Mouse (Mus musculus) forebrain, embryonic 14.5 days (tissue): Measurements from ENCODE around the gene Gkap1. TPM values are rescaled to one million over a fixed set of nuclear protein-coding genes. Genes with fewer than 3 reads are reported as not detected.

Experiments used
- ATAC-seq: fragments of 200-750 bp; cut with Nextera tagmentation; 2 replicates; pipeline ENCODE4 v1.8.0; 2017; ENCODE audit warnings: mild to moderate bottlenecking, moderate library complexity
- DNase-seq: peaks from one replicate; pipeline ENCODE4 v3.0.0-alpha.2; 2015; ENCODE audit warnings: low spot score
- H3K27ac ChIP-seq: fragments of 300-500 bp; sonication (generic); 2 replicates; pipeline ENCODE4 v1.5.1; 2014; ENCODE audit warnings: low read depth, mild to moderate bottlenecking, control low read depth, low read length, moderate library complexity
- H3K27me3 ChIP-seq: fragments of 300-500 bp; sonication (generic); replicated peaks from 2 replicates; pipeline ENCODE4 v1.6.1; 2014; ENCODE audit warnings: low read length, control low read depth, mixed read lengths; ENCODE audit not compliant: control insufficient read depth, insufficient read depth
- H3K36me3 ChIP-seq: fragments of 300-500 bp; sonication (generic); 2 replicates; pipeline ENCODE4 v1.6.1; 2014; ENCODE audit warnings: low read length, control low read depth; ENCODE audit not compliant: control insufficient read depth, insufficient read depth
- H3K4me1 ChIP-seq: fragments of 300-500 bp; sonication (generic); 2 replicates; pipeline ENCODE4 v1.6.1; 2014; ENCODE audit warnings: antibody characterized with exemption, low read length, control low read depth; ENCODE audit not compliant: control insufficient read depth, insufficient read depth
- H3K4me2 ChIP-seq: fragments of 300-500 bp; sonication (generic); 2 replicates; pipeline ENCODE4 v1.6.1; 2014; ENCODE audit warnings: mild to moderate bottlenecking, control low read depth, low read length
- H3K4me3 ChIP-seq: fragments of 300-500 bp; sonication (generic); 2 replicates; pipeline ENCODE4 v1.5.1; 2014; ENCODE audit warnings: low read depth, low read length, control low read depth
- H3K9ac ChIP-seq: fragments of 300-500 bp; sonication (generic); 2 replicates; pipeline ENCODE4 v1.6.1; 2014; ENCODE audit warnings: mild to moderate bottlenecking, low read length, control low read depth, moderate library complexity
- H3K9me3 ChIP-seq: fragments of 300-500 bp; sonication (generic); replicated peaks from 2 replicates; pipeline ENCODE4 v1.6.1; 2016; ENCODE audit warnings: low read length, control low read depth, mixed read lengths; ENCODE audit not compliant: control insufficient read depth
- WGBS: fragments of 180-500 bp; shearing (Covaris S2); extraction: QIAGEN DNeasy Blood & Tissue Kit; methylation state at CpG from one replicate; pipeline ENCODE4 v1.1.7; 2014; 5-methylcytosine and 5-hydroxymethylcytosine counted together
- polyA plus RNA-seq: library from polyadenylated mRNA; unstranded; fragments of >200 nt; fragmentation: Nextera tagmentation; extraction: Ambion mirVana; gene quantifications from 2 replicates; pipeline ENCODE4 v1.2.1, GENCODE M21; 2014

Gene Gkap1
- polyA plus RNA-seq, 1 experiment from 2014 or later: 24.2 TPM

DNA sequence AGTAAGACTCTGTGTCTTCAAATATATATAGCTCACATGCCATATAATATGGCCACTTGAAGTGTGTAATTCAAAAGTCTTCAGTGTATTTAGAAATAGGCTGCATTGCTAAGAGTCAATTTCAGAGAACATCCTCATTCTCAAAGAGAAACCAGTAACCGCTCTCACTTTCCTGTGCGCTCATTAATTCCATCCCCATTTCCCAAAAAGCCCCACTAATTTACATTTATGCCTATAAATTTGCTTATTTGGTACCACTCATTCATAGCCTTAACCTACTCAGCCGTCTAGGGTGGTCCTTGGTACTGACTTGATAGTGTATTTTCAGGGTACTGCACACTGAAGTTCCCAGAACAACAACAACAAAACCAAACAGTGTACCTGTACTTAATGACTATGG lies 73.6 kb downstream of the Gkap1 start:
- WGBS: 93% methylated on average over 3 of the region's 3 CpGs
- H3K4me1 ChIP-seq: no peaks in the 10 kb centered on the region
- no peak overlapping the region for H3K4me2 ChIP-seq
- no peak overlapping the region for H3K27ac ChIP-seq
- ATAC-seq: no peak
- no peak overlapping the region for H3K9ac ChIP-seq
- peaks cover 10% of the 10 kb centered on the region for H3K36me3 ChIP-seq
- H3K9me3 ChIP-seq: no peaks in the 10 kb centered on the region
- DNase-seq: no peak
- H3K4me3 ChIP-seq: no peak overlapping the region
- no peaks in the 10 kb centered on the region for H3K27me3 ChIP-seq

DNA sequence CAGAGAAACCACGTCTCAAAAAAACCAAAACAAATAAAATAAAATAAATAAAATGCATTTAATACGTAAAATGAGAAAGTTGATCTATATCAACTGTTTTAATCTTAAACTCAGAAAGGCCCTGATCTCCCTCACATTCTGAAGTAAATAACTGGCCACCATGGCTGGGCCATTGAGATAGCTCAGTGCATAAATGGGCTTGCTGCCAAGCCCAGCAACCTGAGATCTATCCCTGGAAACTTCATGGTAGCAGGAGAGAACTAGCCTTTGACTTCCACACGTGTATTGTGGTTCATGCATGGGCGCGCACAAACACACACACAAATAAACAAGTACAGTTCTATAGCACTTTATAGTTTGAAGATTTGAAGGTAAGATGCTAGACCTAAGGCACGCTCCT lies 74.2 kb downstream of the Gkap1 start:
- WGBS: 91% methylated on average over 6 of the region's 6 CpGs
- H3K27ac ChIP-seq: no peak overlapping the region
- no peak overlapping the region for H3K4me3 ChIP-seq
- H3K9me3 ChIP-seq: no peaks in the 10 kb centered on the region
- H3K9ac ChIP-seq: no peak overlapping the region
- H3K36me3 ChIP-seq: peaks cover 12% of the 10 kb centered on the region
- DNase-seq (no peak), ATAC-seq (no peak)
- H3K4me1 ChIP-seq: no peaks in the 10 kb centered on the region
- no peaks in the 10 kb centered on the region for H3K27me3 ChIP-seq
- H3K4me2 ChIP-seq: no peak overlapping the region

DNA sequence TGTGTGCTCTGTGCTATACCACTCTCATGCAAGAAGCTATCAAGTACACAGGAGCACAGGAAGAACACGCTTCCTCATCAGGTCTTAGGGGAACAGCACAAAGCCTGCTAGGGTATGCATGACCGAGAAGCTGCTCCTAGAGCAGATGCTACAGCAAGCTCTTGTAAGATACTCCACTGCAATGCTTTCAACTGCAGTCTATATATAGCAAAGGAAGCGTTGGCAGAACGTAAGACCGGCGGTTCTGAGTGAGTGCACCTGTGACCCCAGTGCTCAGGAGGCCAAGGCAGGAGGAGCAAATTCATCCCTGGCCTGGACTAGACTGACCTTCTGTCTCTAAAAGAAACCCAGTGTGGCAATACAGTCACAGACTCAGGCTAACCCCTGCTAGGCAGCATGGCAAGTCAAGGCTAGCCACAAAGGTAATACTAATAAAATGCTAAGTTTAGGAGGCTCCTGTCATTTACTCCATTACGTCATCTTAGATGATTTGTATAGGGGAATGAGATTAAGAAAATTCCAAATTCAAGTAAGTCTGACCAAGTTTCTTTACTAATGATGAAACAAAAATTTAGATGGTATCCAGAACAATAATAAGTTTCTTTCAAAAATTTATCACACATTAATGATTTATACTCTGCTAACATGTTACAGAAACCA lies 77.4 kb downstream of the Gkap1 start:
- 96% methylated on average over 7 of the region's 7 CpGs for WGBS
- peaks cover 29% of the 10 kb centered on the region for H3K36me3 ChIP-seq
- no peaks in the 10 kb centered on the region for H3K9me3 ChIP-seq
- H3K27me3 ChIP-seq: no peaks in the 10 kb centered on the region
- ATAC-seq: no peak
- H3K9ac ChIP-seq: no peak overlapping the region
- H3K27ac ChIP-seq: no peak overlapping the region
- no peaks in the 10 kb centered on the region for H3K4me1 ChIP-seq
- H3K4me2 ChIP-seq: no peak overlapping the region
- DNase-seq: no peak
- no peak overlapping the region for H3K4me3 ChIP-seq

DNA sequence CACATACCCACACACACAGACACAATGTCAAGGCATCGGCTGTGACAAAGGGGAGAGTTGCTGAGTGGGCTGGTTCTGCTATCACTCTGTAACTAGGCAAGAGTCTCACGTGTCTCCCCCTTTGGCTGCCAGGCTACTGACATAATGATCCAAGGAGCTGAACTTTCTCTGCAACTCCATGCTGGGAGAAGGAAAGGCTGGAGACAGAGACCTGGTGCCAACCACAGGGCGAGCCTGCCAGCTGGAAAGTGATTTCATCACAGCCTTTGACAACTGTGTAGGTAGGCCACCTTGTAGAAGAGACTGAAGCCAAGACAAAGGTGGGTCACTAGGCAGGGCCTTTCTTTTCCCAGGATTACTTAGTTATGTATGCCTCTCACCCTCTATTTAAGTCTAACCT lies 78.3 kb downstream of the Gkap1 start:
- Histone ChIP-seq H3K27ac (no peak overlapping the region), H3K27me3 (no peaks in the 10 kb centered on the region), H3K36me3 (peaks cover 37% of the 10 kb centered on the region), H3K4me2 (no peak overlapping the region), H3K9ac (no peak overlapping the region), H3K9me3 (no peaks in the 10 kb centered on the region), H3K4me1 (no peaks in the 10 kb centered on the region), H3K4me3 (no peak overlapping the region)
- no peak for DNase-seq
- ATAC-seq: no peak
- 76% methylated on average over 3 of the region's 3 CpGs for WGBS

DNA sequence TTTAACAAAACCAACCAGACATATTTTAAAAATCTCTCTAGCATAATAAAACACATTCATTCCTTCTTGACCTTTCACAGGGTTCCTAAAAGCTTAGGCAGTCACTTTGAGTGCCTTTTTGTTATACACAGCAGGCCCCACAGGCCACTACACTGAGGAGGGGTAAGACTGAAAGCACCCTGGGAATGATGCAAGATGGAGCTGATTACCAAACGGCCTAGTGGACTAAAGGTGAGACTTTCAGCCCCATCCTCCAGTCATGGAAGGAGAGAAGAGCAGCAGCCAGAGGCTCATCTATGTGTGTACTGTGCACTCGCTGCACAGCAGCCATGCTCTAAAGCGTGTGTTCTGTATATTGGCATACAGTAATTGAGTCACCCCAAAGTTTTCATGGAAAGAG lies 80.6 kb downstream of the Gkap1 start:
- WGBS: 79% methylated on average over 3 of the region's 3 CpGs
- ATAC-seq (no peak), DNase-seq (no peak)
- Histone ChIP-seq H3K27ac (no peak overlapping the region), H3K4me2 (no peak overlapping the region), H3K27me3 (no peaks in the 10 kb centered on the region), H3K4me1 (no peaks in the 10 kb centered on the region), H3K4me3 (no peak overlapping the region), H3K9ac (no peak overlapping the region), H3K36me3 (peaks cover 57% of the 10 kb centered on the region), H3K9me3 (no peaks in the 10 kb centered on the region)

DNA sequence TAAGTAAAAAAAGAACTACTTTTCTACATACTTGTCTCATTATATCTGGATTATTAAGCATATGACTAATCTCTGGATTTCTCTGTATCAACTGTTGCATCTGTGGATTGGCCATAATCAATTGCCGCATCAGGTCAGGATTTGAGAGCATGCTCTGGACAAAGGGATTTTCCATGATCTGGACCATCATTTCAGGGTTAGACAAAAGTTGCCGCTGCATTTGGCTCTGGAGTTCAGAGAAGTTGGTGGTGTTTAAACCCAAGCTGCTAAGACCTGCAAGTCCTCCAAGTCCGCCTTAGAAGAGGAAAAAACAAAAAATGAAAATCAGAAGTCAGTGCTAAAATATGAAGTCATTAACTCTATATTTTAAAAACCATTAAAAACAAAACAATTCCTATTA lies 82.3 kb downstream of the Gkap1 start:
- H3K4me1 ChIP-seq: no peaks in the 10 kb centered on the region
- DNase-seq (no peak), ATAC-seq (no peak)
- no peak overlapping the region for H3K27ac ChIP-seq
- H3K27me3 ChIP-seq: no peaks in the 10 kb centered on the region
- 92% methylated on average over 3 of the region's 3 CpGs for WGBS
- H3K4me3 ChIP-seq: no peak overlapping the region
- no peak overlapping the region for H3K9ac ChIP-seq
- H3K36me3 ChIP-seq: peaks cover 64% of the 10 kb centered on the region
- H3K9me3 ChIP-seq: no peaks in the 10 kb centered on the region
- no peak overlapping the region for H3K4me2 ChIP-seq

DNA sequence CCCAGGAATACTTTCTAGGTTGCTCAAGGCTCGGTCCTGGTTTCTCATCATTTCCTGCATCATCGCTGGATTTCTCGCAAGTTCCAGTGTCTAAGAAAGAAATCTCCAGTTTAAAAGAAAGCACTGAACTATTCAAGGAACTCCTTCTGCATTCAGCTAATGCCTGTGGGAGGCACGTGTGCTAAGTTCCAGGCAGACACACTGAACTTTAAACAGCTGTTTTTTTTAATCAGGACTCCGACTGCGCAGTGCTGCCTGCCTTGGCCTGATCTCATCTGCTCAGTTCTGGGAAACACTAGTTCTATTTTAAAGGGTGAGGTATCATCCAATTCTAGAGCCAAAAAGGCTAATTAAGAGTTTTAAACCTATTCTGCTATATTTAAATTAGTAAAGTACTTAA lies 83.4 kb downstream of the Gkap1 start:
- Histone ChIP-seq H3K27me3 (no peaks in the 10 kb centered on the region), H3K27ac (no peak overlapping the region), H3K36me3 (peaks cover 56% of the 10 kb centered on the region), H3K4me2 (no peak overlapping the region), H3K4me3 (no peak overlapping the region), H3K4me1 (no peaks in the 10 kb centered on the region), H3K9ac (no peak overlapping the region), H3K9me3 (no peaks in the 10 kb centered on the region)
- WGBS: 93% methylated on average over 6 of the region's 6 CpGs
- ATAC-seq (no peak), DNase-seq (no peak)

DNA sequence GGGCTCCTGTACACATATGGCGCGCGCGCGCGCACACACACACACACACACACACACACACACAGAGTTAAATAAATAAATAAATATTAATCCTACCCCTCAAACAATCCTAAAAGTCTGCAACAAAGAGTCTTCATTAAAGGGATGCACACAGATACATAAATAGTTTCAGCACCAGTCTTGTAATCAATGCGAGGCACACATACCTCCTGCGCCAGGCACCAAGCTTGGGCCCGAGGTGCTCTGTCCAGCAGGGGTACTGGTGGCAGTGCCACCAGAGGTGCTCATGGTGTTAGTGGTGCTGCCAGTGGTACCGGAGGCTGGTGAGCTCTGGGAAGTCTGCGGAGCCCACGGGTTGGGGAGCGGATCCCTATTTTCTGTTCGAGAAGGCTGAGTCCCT lies 84.0 kb downstream of the Gkap1 start:
- H3K4me3 ChIP-seq: no peak overlapping the region
- ATAC-seq (no peak), DNase-seq (no peak)

DNA sequence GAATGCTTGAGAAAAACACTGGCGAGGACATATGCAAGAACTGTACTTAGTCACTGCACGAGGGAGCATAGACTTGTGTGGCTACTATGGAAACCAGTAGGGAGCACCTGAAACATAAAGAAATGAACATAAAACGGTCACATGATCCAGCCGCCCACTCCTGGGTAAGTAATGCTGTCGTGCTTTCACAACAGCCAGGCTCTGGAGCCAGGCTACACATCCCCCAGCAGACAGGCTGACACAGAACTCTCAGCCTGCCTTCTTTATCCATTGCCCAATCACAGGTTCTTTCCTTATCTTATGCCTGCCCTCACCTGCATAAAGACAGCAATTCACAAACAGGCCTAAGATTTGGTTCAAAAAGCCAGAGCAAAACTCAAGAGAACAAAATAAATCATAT lies 86.0 kb downstream of the Gkap1 start:
- no peak for DNase-seq
- ATAC-seq: no peak
- Histone ChIP-seq H3K27me3 (no peaks in the 10 kb centered on the region), H3K9ac (no peak overlapping the region), H3K4me1 (no peaks in the 10 kb centered on the region), H3K9me3 (no peaks in the 10 kb centered on the region), H3K4me2 (no peak overlapping the region), H3K27ac (no peak overlapping the region), H3K36me3 (peaks cover 53% of the 10 kb centered on the region), H3K4me3 (no peak overlapping the region)
- WGBS: 74% methylated on average over 5 of the region's 5 CpGs

More for the DNA sequence above, 84.0 kb downstream of the Gkap1 start:
- no peaks in the 10 kb centered on the region for H3K4me1 ChIP-seq
- no peaks in the 10 kb centered on the region for H3K27me3 ChIP-seq
- no peak overlapping the region for H3K4me2 ChIP-seq
- no peak overlapping the region for H3K9ac ChIP-seq
- WGBS: 98% methylated on average over 14 of the region's 14 CpGs
- H3K36me3 ChIP-seq: peaks cover 58% of the 10 kb centered on the region
- H3K27ac ChIP-seq: no peak overlapping the region
- no peaks in the 10 kb centered on the region for H3K9me3 ChIP-seq
